Mouse (Mus musculus) urinary bladder, postnatal 25 days (tissue): ENCODE data around the gene 1700008O03Rik.

Source experiments
- DNase-seq: peaks from one replicate; pipeline ENCODE4 v3.0.0; 2022; ENCODE audit warnings: low spot score

Gene 1700008O03Rik

GRCm38 (mm10) chr7:44344622-44345021 lies 41.0 kb downstream of the 1700008O03Rik start:
- DNase-seq: no peak

DNA sequence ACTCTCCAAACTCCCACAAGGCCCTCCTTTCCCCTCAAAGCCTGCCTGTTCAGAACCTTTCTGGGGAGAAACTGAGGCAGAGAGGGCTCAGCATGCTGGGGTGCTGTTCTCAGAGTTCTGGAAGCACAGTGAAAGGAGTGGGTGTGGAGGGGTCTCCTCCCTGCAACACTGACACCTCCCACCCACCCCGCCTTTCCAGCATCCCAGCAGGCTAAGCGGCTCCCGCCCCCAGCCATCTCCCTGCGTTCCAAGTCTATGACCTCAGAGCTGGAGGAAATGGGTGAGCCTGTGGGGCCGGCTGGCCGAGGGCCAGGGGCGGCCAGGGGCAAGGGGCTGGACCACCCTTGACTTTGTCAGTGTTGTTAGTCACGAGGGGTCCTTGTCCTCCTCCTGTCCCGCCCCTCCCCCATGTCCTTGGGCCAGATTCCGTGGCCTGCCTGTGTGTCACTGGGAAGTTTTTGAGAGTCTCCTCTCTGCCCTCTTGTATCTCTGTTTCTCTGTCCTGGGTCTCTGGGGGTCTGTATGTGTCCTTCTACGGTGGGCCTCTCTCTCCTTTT lies 42.1 kb downstream of the 1700008O03Rik start:
- DNase-seq: no peak

- DNase-seq: no peak
These were observed 43.9 kb downstream of the 1700008O03Rik start for GRCm38 (mm10) chr7:44341714-44342113.

GRCm38 (mm10) chr7:44341119-44341518 lies 44.5 kb downstream of the 1700008O03Rik start:
- no peak for DNase-seq

DNA sequence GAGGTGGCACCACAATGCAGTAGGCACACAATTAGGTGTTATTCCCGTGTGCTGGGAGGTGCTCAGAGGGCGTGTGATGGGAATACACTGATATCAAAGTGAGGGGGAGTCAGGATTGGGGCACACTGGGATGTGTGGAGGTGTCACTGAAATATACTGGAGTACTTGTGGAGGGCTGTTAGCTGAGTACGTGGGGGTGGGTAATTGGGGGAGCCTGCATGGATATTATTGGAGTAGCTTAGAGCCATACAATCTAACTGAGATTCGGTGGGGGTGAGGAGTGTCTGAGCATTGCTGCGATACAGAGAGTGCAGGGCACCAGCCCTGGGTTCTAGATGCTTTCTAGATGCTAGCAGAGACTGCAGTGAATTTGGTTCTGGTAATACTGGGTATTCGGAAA lies 45.4 kb downstream of the 1700008O03Rik start:
- no peak for DNase-seq

DNA sequence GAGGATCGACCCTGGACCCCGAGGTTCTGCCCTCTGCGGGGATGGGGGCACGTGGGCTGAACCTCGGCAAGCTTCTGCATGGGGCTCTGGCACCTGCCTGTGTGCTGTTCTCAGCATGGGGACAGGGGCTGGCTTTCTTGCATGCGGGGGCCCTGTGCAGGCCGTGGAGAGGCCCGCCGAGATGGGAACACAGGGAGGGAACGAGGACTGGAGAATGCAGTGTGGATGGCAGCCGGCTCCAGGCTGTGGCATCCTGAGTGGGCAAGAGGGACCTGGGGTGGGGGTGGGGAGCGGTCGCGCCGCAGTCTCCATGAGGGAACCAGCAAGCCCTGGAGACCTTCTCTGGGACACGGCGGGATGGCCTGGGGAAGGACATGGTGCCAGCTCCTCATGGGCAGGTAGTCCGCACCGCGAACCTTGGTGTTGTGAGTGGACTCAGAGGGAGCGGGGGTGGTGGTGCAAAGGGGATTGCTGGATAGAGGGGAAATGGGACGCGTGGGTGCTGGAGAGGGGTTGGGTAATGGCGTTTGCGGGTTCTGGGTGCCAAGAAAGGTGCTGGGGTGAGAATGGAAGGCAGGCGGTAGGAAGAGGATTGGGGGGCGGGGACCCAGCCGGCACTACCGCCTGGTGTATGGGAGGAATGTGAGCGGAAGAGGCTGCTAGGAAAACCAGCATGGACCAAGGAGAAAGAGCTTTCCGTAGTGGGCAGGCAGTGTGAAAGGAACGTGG lies 48.3 kb downstream of the 1700008O03Rik start:
- DNase-seq: no peak

DNA sequence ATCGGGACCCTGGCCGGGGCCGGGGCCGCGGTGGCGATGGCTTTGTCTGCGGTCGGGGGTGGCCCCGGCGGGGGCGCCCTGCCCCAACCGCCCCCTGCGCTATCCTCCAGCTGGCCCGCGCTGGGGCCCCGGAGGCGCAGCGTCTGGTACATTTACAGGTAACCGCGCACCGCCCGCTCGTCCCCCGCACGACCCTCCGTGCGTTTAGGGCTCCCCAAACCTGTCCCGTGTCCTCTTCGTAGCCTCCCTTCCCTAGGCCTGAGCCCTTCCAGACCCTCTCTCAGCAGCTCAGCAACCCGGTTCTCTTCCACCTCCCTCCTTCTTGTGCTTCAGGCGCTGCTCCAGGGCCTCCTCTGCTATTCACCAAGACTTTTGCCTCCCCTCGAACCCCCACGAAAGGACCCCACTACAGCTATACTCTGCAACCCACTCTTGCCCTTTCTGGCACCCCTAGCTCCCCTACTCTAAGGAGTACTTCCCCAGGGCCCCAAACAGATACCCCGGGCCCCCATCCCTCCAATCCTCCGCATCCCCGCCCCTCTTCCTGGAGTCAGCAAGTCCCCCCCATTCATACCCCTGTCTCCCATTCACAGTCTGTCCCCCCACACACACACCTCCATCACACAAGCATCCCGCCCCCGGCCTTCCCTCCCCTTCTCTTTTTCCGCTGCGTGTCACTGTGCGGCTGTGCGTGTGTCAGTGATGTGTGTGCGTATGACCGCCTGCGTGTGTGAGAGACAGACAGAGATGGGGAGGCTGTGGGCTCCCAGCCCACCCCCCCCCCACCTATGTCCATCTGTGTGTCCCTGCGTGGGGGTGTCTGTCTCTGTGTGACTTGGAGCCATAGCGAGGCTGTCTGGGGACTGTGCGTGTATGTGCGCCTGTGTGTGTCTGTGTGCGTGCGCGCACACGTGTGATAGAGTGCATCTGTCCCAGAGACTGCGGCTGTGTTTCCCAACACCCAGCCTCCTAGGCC lies 49.3 kb downstream of the 1700008O03Rik start:
- DNase-seq: no peak

- peak; percentile 33 for DNase-seq
These were observed 50.4 kb downstream of the 1700008O03Rik start for GRCm38 (mm10) chr7:44335031-44335878.

DNA sequence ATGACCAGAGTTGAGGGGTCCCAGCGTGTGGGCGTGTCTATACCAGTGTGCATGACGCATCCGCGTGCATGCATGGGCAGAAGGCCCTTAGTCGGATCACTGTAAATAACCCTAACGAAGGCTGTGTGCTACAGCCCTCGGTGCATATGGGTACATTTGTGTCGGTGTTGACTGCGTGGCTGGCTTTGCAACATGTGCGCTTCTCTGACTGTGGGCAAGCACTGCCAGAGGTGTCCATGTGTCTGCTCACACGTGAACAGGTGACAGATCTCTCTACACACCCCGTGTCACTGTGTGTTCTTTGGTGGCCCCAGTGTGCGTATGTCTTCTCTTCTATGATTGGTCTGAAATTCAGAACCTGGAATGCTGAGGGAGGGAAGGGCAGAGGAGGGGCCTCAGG lies 51.5 kb downstream of the 1700008O03Rik start:
- DNase-seq: no peak

GRCm38 (mm10) chr7:44332336-44332735 lies 53.3 kb downstream of the 1700008O03Rik start:
- no peak for DNase-seq

DNA sequence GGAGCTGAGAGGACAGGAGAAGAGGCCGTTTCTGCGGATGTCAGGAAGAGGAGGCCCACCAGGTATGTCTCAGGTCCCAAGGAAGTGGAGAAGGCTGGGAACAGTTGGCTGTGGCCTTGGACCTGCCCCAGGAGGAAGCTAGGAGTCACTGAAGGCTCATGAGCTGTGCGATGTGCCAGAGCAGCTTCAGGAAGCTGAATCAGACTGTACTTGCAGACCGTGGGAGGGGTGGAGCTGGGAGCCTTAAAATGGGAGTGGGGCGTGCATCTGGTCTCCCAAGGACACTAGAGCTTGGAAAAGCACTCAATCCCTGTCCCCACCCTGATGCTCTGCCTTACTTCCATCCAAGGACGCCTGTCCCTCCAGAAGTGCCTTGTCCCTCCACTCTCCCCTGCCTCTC lies 59.0 kb downstream of the 1700008O03Rik start:
- no peak for DNase-seq

DNA sequence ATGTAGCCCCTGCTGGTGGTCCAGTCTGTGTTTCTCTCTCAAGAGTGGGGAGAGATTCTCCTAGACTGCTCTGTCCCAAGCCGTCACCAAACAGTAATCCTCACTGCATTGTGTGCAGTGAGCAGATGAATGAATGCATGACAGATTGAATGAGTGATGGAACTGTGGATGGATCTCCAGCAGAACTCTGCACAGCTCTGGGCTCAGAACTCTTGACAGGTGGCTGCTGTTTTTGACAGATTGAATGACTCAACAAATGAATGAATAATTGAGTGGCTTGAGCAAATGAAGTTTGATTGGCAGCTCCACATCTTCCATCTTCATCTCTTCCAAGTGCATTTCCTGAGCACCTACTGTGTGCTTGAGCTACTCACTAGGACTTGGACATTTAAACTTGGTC lies 63.3 kb downstream of the 1700008O03Rik start:
- no peak for DNase-seq

- DNase-seq: no peak
These were observed 64.7 kb downstream of the 1700008O03Rik start for GRCm38 (mm10) chr7:44320886-44321285.

GRCm38 (mm10) chr7:44317913-44318312 lies 67.7 kb downstream of the 1700008O03Rik start:
- no peak for DNase-seq

- DNase-seq: no peak
These were observed 73.1 kb downstream of the 1700008O03Rik start for GRCm38 (mm10) chr7:44312484-44312883.

DNA sequence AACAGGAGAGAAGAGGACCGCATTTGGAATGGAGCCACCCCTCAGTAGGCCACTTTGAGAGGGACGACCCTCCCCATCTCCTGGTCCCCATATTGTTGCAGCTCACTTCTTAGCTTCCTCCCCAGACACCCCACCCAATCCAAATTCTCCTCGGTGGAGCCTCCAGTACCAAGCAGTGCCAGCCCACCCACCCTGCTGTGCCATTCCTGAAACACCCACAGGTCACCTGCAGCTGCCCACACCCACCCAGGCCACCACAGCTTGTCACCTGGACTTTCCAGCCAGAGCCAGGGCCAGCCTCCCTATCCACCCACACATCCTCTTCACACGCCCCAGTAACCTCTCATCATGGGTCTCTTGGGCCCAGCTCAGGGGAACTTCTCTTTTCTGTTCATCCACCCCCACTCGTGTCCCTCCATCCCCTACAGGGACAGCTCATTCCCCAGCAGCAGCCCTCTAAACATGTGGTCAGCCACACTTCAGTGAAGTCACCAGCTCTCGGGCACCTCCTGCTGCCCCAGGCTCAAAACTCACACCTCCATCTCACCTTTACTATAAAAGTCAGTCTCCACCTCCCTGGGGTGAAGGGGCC lies 73.8 kb downstream of the 1700008O03Rik start:
- DNase-seq: no peak

DNA sequence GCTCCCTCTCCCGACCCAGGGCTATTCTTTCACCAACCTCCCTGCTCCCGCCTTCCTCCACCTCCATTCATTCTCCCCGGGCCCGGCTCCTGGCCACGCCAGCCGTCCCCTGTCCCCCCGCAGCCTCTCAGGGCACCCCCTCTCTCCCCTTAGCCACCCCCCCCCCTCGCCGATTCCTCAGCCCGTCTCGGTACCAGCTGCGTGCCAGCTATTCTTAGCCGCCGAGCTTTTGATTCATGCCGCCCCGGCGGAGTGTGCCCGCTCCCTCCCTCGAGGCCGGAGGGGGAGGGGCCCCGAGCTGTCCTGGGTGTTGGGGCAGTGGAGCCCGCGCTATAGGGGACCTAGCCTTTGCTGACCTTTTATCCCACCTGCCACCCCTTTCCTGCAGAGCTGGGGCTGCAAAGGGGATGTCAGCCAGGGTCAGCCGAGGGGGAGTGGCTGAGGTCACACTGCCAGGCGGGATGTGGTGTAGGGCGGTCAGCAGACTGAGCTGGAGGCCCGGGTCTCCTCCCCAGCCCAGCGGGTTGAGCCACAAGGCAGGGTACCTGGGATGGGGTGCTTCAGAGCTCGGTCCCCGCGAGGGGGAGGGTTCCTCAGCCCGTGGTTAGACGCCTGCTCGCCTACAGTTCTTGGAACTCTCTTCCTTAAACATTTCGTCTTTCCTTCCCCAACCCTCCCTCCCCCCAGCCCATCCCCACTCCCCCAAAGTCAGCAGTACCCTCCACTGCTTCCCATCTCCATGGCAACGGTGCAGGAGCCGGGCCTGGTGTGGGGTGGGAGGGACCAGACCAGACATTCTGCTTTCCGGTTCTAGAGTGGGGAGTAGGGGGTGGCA lies 74.5 kb downstream of the 1700008O03Rik start:
- no peak for DNase-seq

- no peak for DNase-seq
These were observed 75.2 kb downstream of the 1700008O03Rik start for GRCm38 (mm10) chr7:44310285-44310877.
